Mouse (Mus musculus) hindbrain, embryonic 15.5 days (tissue): ENCODE data around the gene Tmc8. TPM values are rescaled to one million over a fixed set of nuclear protein-coding genes. Genes with fewer than 3 reads are reported as not detected.

ENCODE experiments used
- ATAC-seq: fragments of 200-750 bp; cut with Nextera tagmentation; 2 replicates; pipeline ENCODE4 v1.8.0; 2017; ENCODE audit warnings: low read depth, moderate number of reproducible peaks, moderate TSS enrichment; ENCODE audit not compliant: low FRiP score
- H3K27ac ChIP-seq: fragments of 300-500 bp; sonication (generic); replicated peaks from 2 replicates; pipeline ENCODE4 v1.5.1; 2015; ENCODE audit warnings: mild to moderate bottlenecking, inconsistent platforms
- H3K27me3 ChIP-seq: fragments of 300-500 bp; sonication (generic); 2 replicates; pipeline ENCODE4 v1.6.1; 2015; ENCODE audit warnings: control low read depth, inconsistent platforms
- H3K36me3 ChIP-seq: fragments of 300-500 bp; sonication (generic); 2 replicates; pipeline ENCODE4 v1.6.1; 2015; ENCODE audit warnings: control low read depth, inconsistent platforms
- H3K4me1 ChIP-seq: fragments of 300-500 bp; sonication (generic); replicated peaks from 2 replicates; pipeline ENCODE4 v1.6.1; 2015; ENCODE audit warnings: control low read depth, inconsistent platforms
- H3K4me2 ChIP-seq: fragments of 300-500 bp; sonication (generic); 2 replicates; pipeline ENCODE4 v1.6.1; 2015; ENCODE audit warnings: moderate library complexity, mild to moderate bottlenecking, inconsistent platforms
- H3K4me3 ChIP-seq: fragments of 300-500 bp; sonication (generic); 2 replicates; pipeline ENCODE4 v1.5.1; 2015; ENCODE audit warnings: mild to moderate bottlenecking, inconsistent platforms
- H3K9ac ChIP-seq: fragments of 300-500 bp; sonication (generic); 2 replicates; pipeline ENCODE4 v1.6.1; 2015; ENCODE audit warnings: inconsistent platforms
- H3K9me3 ChIP-seq: fragments of 300-500 bp; sonication (generic); 2 replicates; pipeline ENCODE4 v1.6.1; 2016; ENCODE audit warnings: control low read depth, inconsistent platforms
- WGBS: fragments of 180-500 bp; shearing (Covaris S2); methylation state at CpG from one replicate; pipeline ENCODE4 v1.1.7; 2015; 5-methylcytosine and 5-hydroxymethylcytosine counted together
- polyA plus RNA-seq: library from polyadenylated mRNA; unstranded; fragments of >200 nt; fragmentation: Nextera tagmentation; extraction: Ambion mirVana; gene quantifications from 2 replicates; pipeline ENCODE4 v1.2.1, GENCODE M21; 2015

Gene Tmc8
- polyA plus RNA-seq, 1 experiment from 2014 or later = 0.83 TPM

GRCm38 (mm10) chr11:117776085-117776792 is 5.6 kb upstream of the Tmc8 start:
- H3K4me1 ChIP-seq = peaks cover 28% of the 10 kb centered on the region
- peaks cover 16% of the 10 kb centered on the region for H3K27me3 ChIP-seq
- no peak overlapping the region for H3K9ac ChIP-seq
- H3K36me3 ChIP-seq = no peaks in the 10 kb centered on the region
- H3K4me2 ChIP-seq = no peak overlapping the region
- no peak overlapping the region for H3K27ac ChIP-seq
- no peaks in the 10 kb centered on the region for H3K9me3 ChIP-seq
- H3K4me3 ChIP-seq = no peak overlapping the region
- 90% methylated on average over 14 of the region's 14 CpGs for WGBS
- ATAC-seq = no peak

- H3K4me1 ChIP-seq = peaks cover 36% of the 10 kb centered on the region
- no peaks in the 10 kb centered on the region for H3K9me3 ChIP-seq
- no peak overlapping the region for H3K27ac ChIP-seq
- H3K27me3 ChIP-seq = peaks cover 24% of the 10 kb centered on the region
- no peaks in the 10 kb centered on the region for H3K36me3 ChIP-seq
- H3K4me2 ChIP-seq = no peak overlapping the region
- no peak overlapping the region for H3K9ac ChIP-seq
- no peak for ATAC-seq
- WGBS = 87% methylated on average over 5 of the region's 5 CpGs
- no peak overlapping the region for H3K4me3 ChIP-seq
Observed at GRCm38 (mm10) chr11:117777111-117777510, 4.8 kb upstream of the Tmc8 start.

GRCm38 (mm10) chr11:117778031-117778430 is 3.8 kb upstream of the Tmc8 start:
- ATAC-seq = no peak
- H3K9ac ChIP-seq = no peak overlapping the region
- WGBS = 98% methylated on average over 11 of the region's 11 CpGs
- H3K36me3 ChIP-seq = no peaks in the 10 kb centered on the region
- H3K27me3 ChIP-seq = peaks cover 30% of the 10 kb centered on the region
- H3K4me2 ChIP-seq = no peak overlapping the region
- H3K4me1 ChIP-seq = peaks cover 40% of the 10 kb centered on the region
- no peaks in the 10 kb centered on the region for H3K9me3 ChIP-seq
- H3K4me3 ChIP-seq = no peak overlapping the region
- H3K27ac ChIP-seq = no peak overlapping the region

- no peaks in the 10 kb centered on the region for H3K36me3 ChIP-seq
- 62% methylated on average over 12 of the region's 12 CpGs for WGBS
- no peak overlapping the region for H3K4me3 ChIP-seq
- no peak for ATAC-seq
- no peaks in the 10 kb centered on the region for H3K9me3 ChIP-seq
- peaks cover 30% of the 10 kb centered on the region for H3K27me3 ChIP-seq
- peaks cover 46% of the 10 kb centered on the region for H3K4me1 ChIP-seq
- peak overlapping the region; percentile 80 for H3K27ac ChIP-seq
- H3K4me2 ChIP-seq = peak overlapping the region; percentile 53
- no peak overlapping the region for H3K9ac ChIP-seq
Observed at GRCm38 (mm10) chr11:117778851-117779433, 2.9 kb upstream of the Tmc8 start.

- Histone ChIP-seq H3K27ac (peak overlapping the region; percentile 80), H3K9me3 (no peaks in the 10 kb centered on the region), H3K4me2 (peak overlapping the region; percentile 53), H3K9ac (peak overlapping the region; percentile 23; the same call in 1 of the 2 replicates), H3K4me3 (peak overlapping the region; percentile 30), H3K4me1 (peaks cover 46% of the 10 kb centered on the region), H3K36me3 (no peaks in the 10 kb centered on the region), H3K27me3 (peaks cover 30% of the 10 kb centered on the region)
- 5% methylated on average over 38 of the region's 38 CpGs for WGBS
- peak; percentile 69 for ATAC-seq
Observed at GRCm38 (mm10) chr11:117779434-117780198, 2.3 kb upstream of the Tmc8 start.

- H3K4me2 ChIP-seq = peak overlapping the region; percentile 53
- H3K27me3 ChIP-seq = peaks cover 30% of the 10 kb centered on the region
- no peak for ATAC-seq
- H3K9me3 ChIP-seq = no peaks in the 10 kb centered on the region
- H3K36me3 ChIP-seq = no peaks in the 10 kb centered on the region
- H3K4me1 ChIP-seq = peaks cover 46% of the 10 kb centered on the region
- peak overlapping the region; percentile 30 for H3K4me3 ChIP-seq
- H3K27ac ChIP-seq = peak overlapping the region; percentile 80
- H3K9ac ChIP-seq = peak overlapping the region; percentile 23; the same call in 1 of the 2 replicates
- WGBS = 5% methylated on average over 17 of the region's 17 CpGs
Observed at GRCm38 (mm10) chr11:117780199-117780515, 1.7 kb upstream of the Tmc8 start.

GRCm38 (mm10) chr11:117780582-117781111 is 1.2 kb upstream of the Tmc8 start:
- peak overlapping the region; percentile 53 for H3K4me2 ChIP-seq
- no peaks in the 10 kb centered on the region for H3K9me3 ChIP-seq
- H3K4me3 ChIP-seq = peak overlapping the region; percentile 30
- H3K9ac ChIP-seq = 0 out of 2 replicates have a peak overlapping the region, but pooled peaks have one; percentile 23
- no peaks in the 10 kb centered on the region for H3K36me3 ChIP-seq
- 5% methylated on average over 19 of the region's 19 CpGs for WGBS
- peaks cover 46% of the 10 kb centered on the region for H3K4me1 ChIP-seq
- no peak for ATAC-seq
- peaks cover 30% of the 10 kb centered on the region for H3K27me3 ChIP-seq
- peak overlapping the region; percentile 52 for H3K27ac ChIP-seq

GRCm38 (mm10) chr11:117781199-117781821 is 566 bp upstream of the Tmc8 start:
- no peak for ATAC-seq
- H3K4me1 ChIP-seq = peaks cover 46% of the 10 kb centered on the region
- WGBS = 23% methylated on average over 18 of the region's 18 CpGs
- H3K36me3 ChIP-seq = no peaks in the 10 kb centered on the region
- H3K27me3 ChIP-seq = peaks cover 30% of the 10 kb centered on the region
- peak overlapping the region; percentile 52 for H3K27ac ChIP-seq
- no peak overlapping the region for H3K4me3 ChIP-seq
- H3K9me3 ChIP-seq = no peaks in the 10 kb centered on the region
- peak overlapping the region; percentile 53 for H3K4me2 ChIP-seq
- no peak overlapping the region for H3K9ac ChIP-seq

- peaks cover 30% of the 10 kb centered on the region for H3K27me3 ChIP-seq
- H3K9me3 ChIP-seq = no peaks in the 10 kb centered on the region
- peak overlapping the region; percentile 54 for H3K4me2 ChIP-seq
- H3K36me3 ChIP-seq = no peaks in the 10 kb centered on the region
- peak overlapping the region; percentile 14; the same call in 1 of the 2 replicates for H3K9ac ChIP-seq
- H3K27ac ChIP-seq = no peak overlapping the region
- ATAC-seq = no peak
- H3K4me1 ChIP-seq = peaks cover 46% of the 10 kb centered on the region
- peak overlapping the region; percentile 24 for H3K4me3 ChIP-seq
- WGBS = 58% methylated on average over 9 of the region's 9 CpGs
Observed at GRCm38 (mm10) chr11:117782705-117783034, 794 bp downstream of the Tmc8 start.

GRCm38 (mm10) chr11:117783089-117783488 is 1.2 kb downstream of the Tmc8 start:
- Histone ChIP-seq H3K27ac (no peak overlapping the region), H3K36me3 (no peaks in the 10 kb centered on the region), H3K9me3 (no peaks in the 10 kb centered on the region), H3K27me3 (peaks cover 30% of the 10 kb centered on the region), H3K4me2 (peak overlapping the region; percentile 54), H3K4me1 (peaks cover 46% of the 10 kb centered on the region), H3K4me3 (peak overlapping the region; percentile 24), H3K9ac (peak overlapping the region; percentile 14; the same call in 1 of the 2 replicates)
- peak; percentile 17; the same call in 1 of the 2 replicates for ATAC-seq
- 5% methylated on average over 31 of the region's 31 CpGs for WGBS

- peak overlapping the region; percentile 54 for H3K4me2 ChIP-seq
- H3K27me3 ChIP-seq = peaks cover 27% of the 10 kb centered on the region
- WGBS = 42% methylated on average over 10 of the region's 10 CpGs
- H3K27ac ChIP-seq = no peak overlapping the region
- peak overlapping the region; percentile 24; the same call in 1 of the 2 replicates for H3K4me3 ChIP-seq
- peaks cover 42% of the 10 kb centered on the region for H3K4me1 ChIP-seq
- H3K36me3 ChIP-seq = no peaks in the 10 kb centered on the region
- H3K9me3 ChIP-seq = no peaks in the 10 kb centered on the region
- H3K9ac ChIP-seq = peak overlapping the region; percentile 14; the same call in 1 of the 2 replicates
- ATAC-seq = no peak
Observed at GRCm38 (mm10) chr11:117783683-117784309, 1.9 kb downstream of the Tmc8 start.
